ENCODE assay signal across 8 mouse cellular contexts in genomic region chrX:99574441-99575103, GRCm38 (mm10).
DNase-seq lines count a peak whose midpoint lies in the region; ATAC-seq lines count a peak whose summit lies in the region.

No protein-coding gene starts in this region.

- H3K27ac ChIP-seq in forebrain, embryonic 13.5 days = no peak overlapping the region
- H3K27ac ChIP-seq in hindbrain, embryonic 14.5 days = no peak overlapping the region

- no peaks in the 10 kb centered on the region for H3K9me3 ChIP-seq in forebrain, embryonic 13.5 days (replicated peaks)
- no peaks in the 10 kb centered on the region for H3K9me3 ChIP-seq in hindbrain, embryonic 14.5 days (ENCODE audit: control insufficient read depth, low read length)
- no peaks in the 10 kb centered on the region for H3K9me3 ChIP-seq in megakaryocyte, embryonic 14.5 days

- no peaks in the 10 kb centered on the region for H3K36me3 ChIP-seq in forebrain, embryonic 13.5 days (ENCODE audit: poor library complexity, severe bottlenecking)
- no peaks in the 10 kb centered on the region for H3K36me3 ChIP-seq in hindbrain, embryonic 14.5 days (replicated peaks; ENCODE audit: control insufficient read depth, insufficient read depth)
- no peaks in the 10 kb centered on the region for H3K36me3 ChIP-seq in megakaryocyte, embryonic 14.5 days (replicated peaks; ENCODE audit: low read length)

- 20% methylated on average over 17 of the region's 18 CpGs for WGBS in forebrain, embryonic 13.5 days
- 41% methylated on average over 17 of the region's 18 CpGs for WGBS in hindbrain, embryonic 14.5 days

- 0 out of 2 replicates have a peak overlapping the region, but pooled peaks have one; percentile 43 for H3K9ac ChIP-seq in forebrain, embryonic 13.5 days
- H3K9ac ChIP-seq in hindbrain, embryonic 14.5 days = no peak overlapping the region

- intact Hi-C loops in left cerebral cortex, postnatal 4 days (cut with DNase I) = loop anchor here (2.0 kb wide), 1 partner anchor 438 kb away; the partner anchor contains the start of gene Efnb1

- peaks cover 23% of the 10 kb centered on the region; the same call in 1 of the 2 replicates for H3K27me3 ChIP-seq in forebrain, embryonic 13.5 days
- H3K27me3 ChIP-seq in hindbrain, embryonic 14.5 days (ENCODE audit: control insufficient read depth, insufficient read depth, low read length) = peaks cover 47% of the 10 kb centered on the region
- peaks cover 73% of the 10 kb centered on the region for H3K27me3 ChIP-seq in megakaryocyte, embryonic 14.5 days (replicated peaks)

- no peak overlapping the region for H3K4me3 ChIP-seq in forebrain, embryonic 13.5 days
- H3K4me3 ChIP-seq in hindbrain, embryonic 14.5 days (replicated peaks; ENCODE audit: low read length) = no peak overlapping the region
- H3K4me3 ChIP-seq in megakaryocyte, embryonic 14.5 days (replicated peaks) = peak overlapping the region; percentile 88

- peaks cover 11% of the 10 kb centered on the region; the same call in 1 of the 2 replicates for H3K4me1 ChIP-seq in forebrain, embryonic 13.5 days
- no peaks in the 10 kb centered on the region for H3K4me1 ChIP-seq in hindbrain, embryonic 14.5 days (replicated peaks; ENCODE audit: control insufficient read depth, insufficient read depth, low read length)
- H3K4me1 ChIP-seq in megakaryocyte, embryonic 14.5 days = peaks cover 15% of the 10 kb centered on the region

- DNase-seq in cerebellum, adult 18-20 months = peak; percentile 14 to 49
- peak; percentile 50 to 76 for DNase-seq in adrenal gland, postnatal 36 days
- DNase-seq in hindbrain, embryonic 14.5 days (ENCODE audit: low spot score) = peak; percentile 65
- DNase-seq in left cerebral cortex, postnatal 4 days = peak; percentile 81
- DNase-seq in right cerebral cortex, postnatal 25 days = peak; percentile 35

- peak overlapping the region; percentile 53 for H3K4me2 ChIP-seq in forebrain, embryonic 13.5 days
- peak overlapping the region; percentile 47 for H3K4me2 ChIP-seq in hindbrain, embryonic 14.5 days (replicated peaks)

- no peak for ATAC-seq in cerebellum, adult (ENCODE audit: insufficient number of reproducible peaks, low FRiP score, low TSS enrichment)
- peak; percentile 61 for ATAC-seq in forebrain, embryonic 13.5 days
- peak; percentile 41; the same call in 1 of the 2 replicates for ATAC-seq in hindbrain, embryonic 14.5 days (ENCODE audit: low FRiP score)
